Mouse (Mus musculus) forebrain, embryonic 13.5 days (tissue): Measurements from ENCODE around the gene Pygm. TPM values are rescaled to one million over a fixed set of nuclear protein-coding genes. Genes with fewer than 3 reads are reported as not detected.

Experiments
- ATAC-seq: fragments of 200-750 bp; cut with Nextera tagmentation; 2 replicates; pipeline ENCODE4 v1.8.0; 2017
- H3K27ac ChIP-seq: fragments of 300-500 bp; sonication (generic); 2 replicates; pipeline ENCODE4 v1.5.1; 2015; ENCODE audit warnings: inconsistent platforms, mild to moderate bottlenecking, moderate library complexity
- H3K27me3 ChIP-seq: fragments of 300-500 bp; sonication (generic); 2 replicates; pipeline ENCODE4 v1.6.1; 2015; ENCODE audit warnings: mild to moderate bottlenecking, inconsistent platforms
- H3K36me3 ChIP-seq: fragments of 300-500 bp; sonication (generic); 2 replicates; pipeline ENCODE4 v1.6.1; 2015; ENCODE audit warnings: mild to moderate bottlenecking, inconsistent platforms; ENCODE audit not compliant: poor library complexity, severe bottlenecking
- H3K4me1 ChIP-seq: fragments of 300-500 bp; sonication (generic); 2 replicates; pipeline ENCODE4 v1.6.1; 2015; ENCODE audit warnings: inconsistent platforms
- H3K4me2 ChIP-seq: fragments of 300-500 bp; sonication (generic); 2 replicates; pipeline ENCODE4 v1.6.1; 2015; ENCODE audit warnings: inconsistent platforms, mild to moderate bottlenecking, moderate library complexity
- H3K4me3 ChIP-seq: fragments of 300-500 bp; sonication (generic); 2 replicates; pipeline ENCODE4 v1.5.1; 2015; ENCODE audit warnings: mild to moderate bottlenecking, inconsistent platforms
- H3K9ac ChIP-seq: fragments of 300-500 bp; sonication (generic); 2 replicates; pipeline ENCODE4 v1.6.1; 2015; ENCODE audit warnings: mild to moderate bottlenecking, inconsistent platforms
- H3K9me3 ChIP-seq: fragments of 300-500 bp; sonication (generic); replicated peaks from 2 replicates; pipeline ENCODE4 v1.6.1; 2016; ENCODE audit warnings: inconsistent platforms
- WGBS: fragments of 180-500 bp; shearing (Covaris S2); methylation state at CpG from one replicate; pipeline ENCODE4 v1.1.7; 2015; 5-methylcytosine and 5-hydroxymethylcytosine counted together
- polyA plus RNA-seq: library from polyadenylated mRNA; unstranded; fragments of >200 nt; fragmentation: Nextera tagmentation; extraction: Ambion mirVana; gene quantifications from 2 replicates; pipeline ENCODE4 v1.2.1, GENCODE M21; 2015

The Pygm gene
- polyA plus RNA-seq, 1 experiment from 2014 or later, result 2.0 TPM

DNA sequence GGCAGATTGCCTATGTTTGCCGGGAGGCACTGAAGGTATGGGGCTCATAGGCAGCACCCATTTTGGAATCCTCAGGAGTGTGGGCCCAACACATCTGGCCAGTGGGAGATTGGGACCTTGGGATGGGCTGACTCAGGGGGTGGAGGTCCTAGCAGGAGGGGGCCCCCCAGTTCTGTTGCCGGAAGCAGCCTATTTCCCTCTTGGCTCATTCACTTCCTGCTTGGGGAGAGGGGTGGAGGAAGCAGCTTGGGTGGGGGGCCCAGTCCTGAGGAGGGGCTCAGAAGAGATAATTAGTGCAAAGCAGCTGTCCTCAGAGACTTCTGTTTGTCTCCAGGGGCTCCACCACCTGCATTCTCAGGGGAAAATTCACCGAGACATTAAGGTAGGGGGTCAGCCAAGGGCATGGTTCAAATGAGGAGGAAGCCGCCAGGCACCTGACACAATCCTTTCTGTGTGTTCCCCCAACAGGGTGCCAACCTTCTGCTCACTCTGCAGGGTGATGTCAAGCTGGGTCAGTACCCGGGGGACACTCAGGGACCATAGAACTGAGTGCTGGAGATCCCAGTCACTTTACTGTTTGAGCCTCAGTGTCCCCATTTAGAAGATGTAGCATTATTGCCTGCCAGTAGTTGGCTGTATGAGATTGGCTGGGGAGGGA is 41.8 kb upstream of the Pygm start:
- H3K27me3 ChIP-seq, result no peaks in the 10 kb centered on the region
- 86% methylated on average over 5 of the region's 5 CpGs for WGBS
- H3K27ac ChIP-seq, result no peak overlapping the region; the same call in 1 of the 2 replicates
- 0 out of 2 replicates have a peak overlapping the region, but pooled peaks have one; percentile 86 for H3K4me2 ChIP-seq
- H3K9me3 ChIP-seq, result no peaks in the 10 kb centered on the region
- peak overlapping the region; percentile 4; the same call in 1 of the 2 replicates for H3K4me3 ChIP-seq
- no peak for ATAC-seq
- H3K9ac ChIP-seq, result no peak overlapping the region
- H3K36me3 ChIP-seq, result peaks cover 74% of the 10 kb centered on the region
- peaks cover 23% of the 10 kb centered on the region for H3K4me1 ChIP-seq

DNA sequence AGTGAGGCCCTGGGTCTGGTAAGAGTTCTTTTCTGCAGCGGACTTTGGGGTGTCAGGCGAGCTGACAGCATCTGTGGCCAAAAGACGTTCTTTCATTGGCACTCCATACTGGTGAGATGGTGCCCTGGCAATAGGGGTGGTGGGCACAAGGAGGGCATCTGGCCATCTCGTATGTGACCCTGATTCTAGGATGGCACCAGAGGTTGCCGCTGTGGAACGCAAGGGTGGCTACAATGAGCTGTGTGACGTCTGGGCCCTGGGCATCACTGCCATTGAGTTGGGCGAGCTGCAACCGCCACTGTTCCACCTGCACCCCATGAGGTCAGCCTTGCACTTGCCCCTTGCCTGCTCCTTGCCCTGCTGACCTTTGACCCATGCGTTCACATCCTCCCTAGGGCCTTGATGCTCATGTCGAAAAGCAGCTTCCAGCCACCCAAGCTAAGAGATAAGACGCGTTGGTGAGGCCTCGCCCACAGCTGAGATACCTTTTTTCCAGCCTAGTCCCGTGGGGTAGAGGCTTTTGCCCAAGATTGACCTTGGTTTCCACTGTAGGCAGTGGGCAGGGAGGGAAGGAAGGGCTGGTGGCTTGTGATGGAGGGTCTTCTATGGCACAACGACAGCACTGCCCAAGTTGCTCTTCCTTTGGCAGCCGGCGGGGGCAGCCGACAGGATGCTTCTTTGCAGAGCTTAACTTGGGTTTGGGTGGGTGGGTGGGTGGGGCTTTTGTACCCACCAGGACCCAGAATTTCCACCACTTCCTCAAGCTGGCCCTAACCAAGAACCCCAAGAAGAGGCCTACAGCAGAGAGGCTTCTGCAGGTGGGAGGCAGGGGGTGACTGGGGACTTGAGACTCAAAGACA is 40.9 kb upstream of the Pygm start:
- Histone ChIP-seq H3K9ac (no peak overlapping the region), H3K4me1 (peaks cover 17% of the 10 kb centered on the region), H3K36me3 (peaks cover 73% of the 10 kb centered on the region), H3K27me3 (no peaks in the 10 kb centered on the region), H3K4me3 (no peak overlapping the region), H3K27ac (no peak overlapping the region), H3K4me2 (no peak overlapping the region), H3K9me3 (no peaks in the 10 kb centered on the region)
- no peak for ATAC-seq
- 87% methylated on average over 19 of the region's 19 CpGs for WGBS

DNA sequence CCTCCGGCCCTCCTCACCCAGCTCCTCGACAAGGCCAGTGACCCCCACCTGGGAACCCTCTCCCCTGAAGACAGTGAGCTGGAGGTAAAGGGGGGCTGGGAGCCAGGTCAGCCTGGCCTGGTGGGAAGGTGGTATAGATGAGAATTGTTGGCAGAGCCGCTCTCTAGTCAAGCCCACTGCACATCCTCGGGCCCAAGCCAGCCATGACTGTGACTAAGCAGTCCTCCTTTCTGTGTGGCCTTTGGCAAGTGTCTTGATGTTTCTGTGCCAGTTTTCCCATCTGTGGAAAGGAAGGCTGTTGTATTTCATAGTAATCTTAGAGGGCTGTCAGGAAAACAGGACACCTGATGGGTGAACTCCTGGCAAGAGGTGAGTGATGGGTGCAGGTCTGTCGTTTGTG is 40.2 kb upstream of the Pygm start:
- H3K36me3 ChIP-seq, result peaks cover 72% of the 10 kb centered on the region
- peaks cover 17% of the 10 kb centered on the region for H3K4me1 ChIP-seq
- H3K4me2 ChIP-seq, result no peak overlapping the region
- 92% methylated on average over 5 of the region's 5 CpGs for WGBS
- no peak overlapping the region for H3K4me3 ChIP-seq
- ATAC-seq, result no peak
- no peak overlapping the region for H3K27ac ChIP-seq
- no peaks in the 10 kb centered on the region for H3K9me3 ChIP-seq
- H3K9ac ChIP-seq, result no peak overlapping the region
- H3K27me3 ChIP-seq, result no peaks in the 10 kb centered on the region

DNA sequence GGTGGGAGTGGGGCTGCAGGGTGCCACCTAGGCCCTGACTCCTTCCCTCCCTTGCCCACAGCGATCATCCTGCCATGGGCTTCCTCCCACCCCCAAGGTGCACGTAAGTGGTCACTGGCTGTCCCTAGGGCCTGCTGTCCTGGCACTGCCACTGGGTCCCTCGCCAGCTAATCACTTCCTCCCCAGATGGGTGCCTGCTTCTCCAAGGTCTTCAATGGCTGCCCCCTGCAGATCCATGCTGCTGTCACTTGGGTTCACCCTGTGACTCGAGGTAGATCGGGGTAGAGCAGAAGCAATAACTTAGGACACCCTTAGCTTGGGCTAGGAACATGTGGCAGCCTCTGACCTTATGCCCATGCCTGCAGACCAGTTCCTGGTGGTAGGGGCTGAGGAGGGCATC is 38.2 kb upstream of the Pygm start:
- Histone ChIP-seq H3K4me1 (peaks cover 9% of the 10 kb centered on the region), H3K27me3 (no peaks in the 10 kb centered on the region), H3K9me3 (no peaks in the 10 kb centered on the region), H3K4me3 (no peak overlapping the region), H3K27ac (no peak overlapping the region), H3K9ac (no peak overlapping the region), H3K36me3 (peaks cover 60% of the 10 kb centered on the region), H3K4me2 (no peak overlapping the region)
- WGBS, result 95% methylated on average over 5 of the region's 5 CpGs
- no peak for ATAC-seq

GRCm38 (mm10) chr19:6346661-6347060 is 37.5 kb upstream of the Pygm start:
- 92% methylated on average over 10 of the region's 10 CpGs for WGBS
- peaks cover 66% of the 10 kb centered on the region for H3K36me3 ChIP-seq
- ATAC-seq, result no peak

GRCm38 (mm10) chr19:6347615-6348014 is 36.6 kb upstream of the Pygm start:
- Histone ChIP-seq H3K27ac (no peak overlapping the region), H3K27me3 (no peaks in the 10 kb centered on the region), H3K9ac (no peak overlapping the region), H3K36me3 (peaks cover 68% of the 10 kb centered on the region), H3K4me2 (no peak overlapping the region), H3K9me3 (no peaks in the 10 kb centered on the region), H3K4me3 (no peak overlapping the region), H3K4me1 (no peaks in the 10 kb centered on the region; the same call in 1 of the 2 replicates)
- ATAC-seq, result no peak
- 95% methylated on average over 4 of the region's 4 CpGs for WGBS

More at GRCm38 (mm10) chr19:6346661-6347060, 37.5 kb upstream of the Pygm start:
- Histone ChIP-seq H3K4me3 (no peak overlapping the region), H3K4me2 (no peak overlapping the region), H3K9me3 (no peaks in the 10 kb centered on the region), H3K4me1 (peaks cover 3% of the 10 kb centered on the region; the same call in 1 of the 2 replicates), H3K27me3 (no peaks in the 10 kb centered on the region), H3K27ac (no peak overlapping the region), H3K9ac (no peak overlapping the region)

DNA sequence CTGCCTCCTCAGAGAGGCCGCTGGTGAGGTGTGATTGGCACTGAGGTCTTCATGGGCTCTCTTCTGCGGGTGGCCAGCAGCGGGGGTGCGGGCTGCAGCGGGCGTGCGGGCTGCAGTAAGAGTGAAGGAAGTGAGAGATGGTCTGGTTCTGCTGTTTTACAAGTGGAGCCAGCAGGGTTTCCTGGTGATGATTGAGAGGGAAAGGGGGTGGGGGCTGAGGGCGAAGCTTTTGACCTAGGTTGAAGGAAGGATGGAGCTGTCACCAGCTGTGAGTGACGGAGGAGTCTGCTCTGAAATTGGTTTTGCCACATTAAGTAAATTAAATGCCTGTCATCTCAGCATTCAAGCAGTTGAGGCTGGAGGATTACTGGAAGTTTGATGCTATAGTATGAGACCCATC is 35.5 kb upstream of the Pygm start:
- Histone ChIP-seq H3K9me3 (no peaks in the 10 kb centered on the region), H3K27me3 (no peaks in the 10 kb centered on the region), H3K4me3 (no peak overlapping the region), H3K9ac (no peak overlapping the region), H3K4me1 (no peaks in the 10 kb centered on the region; the same call in 1 of the 2 replicates), H3K4me2 (no peak overlapping the region), H3K36me3 (peaks cover 72% of the 10 kb centered on the region), H3K27ac (peak overlapping the region; percentile 21; the same call in 1 of the 2 replicates)
- 84% methylated on average over 9 of the region's 9 CpGs for WGBS
- no peak for ATAC-seq

GRCm38 (mm10) chr19:6349215-6349983 is 34.8 kb upstream of the Pygm start:
- Histone ChIP-seq H3K27me3 (no peaks in the 10 kb centered on the region), H3K36me3 (peaks cover 72% of the 10 kb centered on the region), H3K9me3 (no peaks in the 10 kb centered on the region), H3K4me2 (no peak overlapping the region), H3K27ac (no peak overlapping the region), H3K4me3 (no peak overlapping the region), H3K9ac (no peak overlapping the region), H3K4me1 (no peaks in the 10 kb centered on the region; the same call in 1 of the 2 replicates)
- ATAC-seq, result no peak
- 58% methylated on average over 14 of the region's 14 CpGs for WGBS

DNA sequence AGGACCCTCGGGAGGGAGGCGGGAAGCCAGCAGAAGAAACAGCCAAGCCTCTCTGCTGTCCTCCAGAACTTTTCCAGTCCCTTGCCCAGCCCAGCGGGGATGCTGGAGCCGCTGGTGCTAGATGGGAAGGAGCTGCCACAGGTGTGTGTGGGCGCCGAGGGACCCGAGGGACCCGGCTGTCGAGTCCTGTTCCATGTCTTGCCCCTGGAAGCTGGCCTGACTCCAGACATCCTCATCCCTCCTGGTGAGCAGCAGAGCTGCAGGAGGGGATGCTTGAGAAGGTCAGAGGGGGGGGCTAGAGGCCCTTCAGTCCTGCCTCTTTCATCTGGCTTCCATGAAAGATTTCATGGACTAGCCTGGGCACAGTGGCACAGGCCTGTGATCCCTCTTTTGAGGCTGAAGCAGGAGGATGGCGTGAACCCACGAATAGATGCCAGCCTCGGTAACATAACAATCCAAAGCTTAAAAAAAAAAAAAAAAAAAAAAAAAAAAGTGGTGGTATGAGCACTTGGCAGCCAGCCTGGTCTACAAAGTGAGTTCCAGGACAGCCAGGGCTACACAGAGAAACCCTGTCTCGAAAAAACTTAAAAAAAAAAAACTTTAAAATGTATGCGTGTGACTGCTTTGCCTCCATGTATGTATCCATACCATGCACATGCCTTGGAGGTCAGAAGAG is 32.6 kb upstream of the Pygm start:
- no peaks in the 10 kb centered on the region for H3K27me3 ChIP-seq
- H3K4me2 ChIP-seq, result no peak overlapping the region
- ATAC-seq, result no peak
- no peaks in the 10 kb centered on the region for H3K9me3 ChIP-seq
- WGBS, result 71% methylated on average over 14 of the region's 14 CpGs
- no peak overlapping the region for H3K9ac ChIP-seq
- H3K36me3 ChIP-seq, result peaks cover 52% of the 10 kb centered on the region
- H3K27ac ChIP-seq, result no peak overlapping the region
- no peak overlapping the region for H3K4me3 ChIP-seq
- H3K4me1 ChIP-seq, result no peaks in the 10 kb centered on the region; the same call in 1 of the 2 replicates

- Histone ChIP-seq H3K4me1 (no peaks in the 10 kb centered on the region; the same call in 1 of the 2 replicates), H3K4me3 (no peak overlapping the region), H3K27ac (no peak overlapping the region), H3K9ac (no peak overlapping the region), H3K4me2 (no peak overlapping the region), H3K36me3 (peaks cover 47% of the 10 kb centered on the region), H3K9me3 (no peaks in the 10 kb centered on the region), H3K27me3 (no peaks in the 10 kb centered on the region)
- 91% methylated on average over 2 of the region's 2 CpGs for WGBS
- no peak for ATAC-seq
These were observed 32.1 kb upstream of the Pygm start for GRCm38 (mm10) chr19:6352107-6352505.

DNA sequence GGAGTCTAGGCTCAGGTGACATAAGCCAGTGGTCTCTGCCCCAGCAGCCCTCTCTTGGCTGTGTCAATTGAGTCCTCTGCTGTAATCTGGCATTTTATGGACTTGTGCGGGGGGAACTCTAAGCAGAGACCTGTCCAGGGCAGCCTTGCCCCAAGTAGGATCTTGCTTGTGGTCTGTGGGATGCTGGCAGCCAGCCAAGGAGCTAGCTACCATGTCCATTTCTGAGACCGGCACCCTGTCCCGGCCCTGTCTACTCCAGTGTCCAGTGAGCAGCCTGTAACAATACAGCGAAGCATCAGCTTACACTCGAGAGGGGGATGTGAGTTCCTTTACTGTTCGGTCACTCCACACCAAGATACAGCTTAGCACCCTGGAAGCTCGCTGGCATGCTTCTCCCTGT is 30.2 kb upstream of the Pygm start:
- H3K9me3 ChIP-seq, result no peaks in the 10 kb centered on the region
- H3K36me3 ChIP-seq, result peaks cover 30% of the 10 kb centered on the region
- no peaks in the 10 kb centered on the region for H3K27me3 ChIP-seq
- 88% methylated on average over 7 of the region's 7 CpGs for WGBS
- no peaks in the 10 kb centered on the region; the same call in 1 of the 2 replicates for H3K4me1 ChIP-seq
- no peak overlapping the region for H3K27ac ChIP-seq
- H3K4me3 ChIP-seq, result no peak overlapping the region
- H3K4me2 ChIP-seq, result no peak overlapping the region
- no peak overlapping the region for H3K9ac ChIP-seq
- no peak for ATAC-seq
